Mouse (Mus musculus) thymus, postnatal 0 days (tissue): ENCODE data around the gene Gm49353. TPM values are rescaled to one million over a fixed set of nuclear protein-coding genes. Genes with fewer than 3 reads are reported as not detected.

Experiments
- polyA plus RNA-seq: library from polyadenylated mRNA; unstranded; fragments of >200 nt; fragmentation: Nextera tagmentation; extraction: Ambion mirVana; gene quantifications from 2 replicates; pipeline ENCODE4 v1.2.1, GENCODE M21; 2015

Gm49353 gene
- polyA plus RNA-seq, 1 experiment from 2014 or later: not detected

Other genes with a start within 250 kb of the Gm49353 start
- not detected in 2 replicates for gene 2310057J18Rik, start 212.7 kb upstream of the Gm49353 start, polyA plus RNA-seq
- 0.33 and 0.36 TPM in 2 replicates for gene Soga3, start 55.1 kb upstream of the Gm49353 start, polyA plus RNA-seq
- 0.04 and 0.05 TPM in 2 replicates for gene 9330159F19Rik, start 12.7 kb downstream of the Gm49353 start, polyA plus RNA-seq
- gene Echdc1, start 114.2 kb downstream of the Gm49353 start, polyA plus RNA-seq: 29.2 and 34.1 TPM in 2 replicates
- 44.2 and 49.1 TPM in 2 replicates for gene Rnf146, start 163.5 kb downstream of the Gm49353 start, polyA plus RNA-seq